Mouse (Mus musculus): ENCODE measurements around the gene Sco1. TPM values are rescaled to one million over a fixed set of nuclear protein-coding genes. Genes with fewer than 3 reads are reported as not detected.
A peak's percentile ranks its signal among the peaks of the same experiment; 100 is the strongest.

Sco1 gene
- polyA plus RNA-seq, 1 experiment from 2014 or later: 24.9 TPM

DNA sequence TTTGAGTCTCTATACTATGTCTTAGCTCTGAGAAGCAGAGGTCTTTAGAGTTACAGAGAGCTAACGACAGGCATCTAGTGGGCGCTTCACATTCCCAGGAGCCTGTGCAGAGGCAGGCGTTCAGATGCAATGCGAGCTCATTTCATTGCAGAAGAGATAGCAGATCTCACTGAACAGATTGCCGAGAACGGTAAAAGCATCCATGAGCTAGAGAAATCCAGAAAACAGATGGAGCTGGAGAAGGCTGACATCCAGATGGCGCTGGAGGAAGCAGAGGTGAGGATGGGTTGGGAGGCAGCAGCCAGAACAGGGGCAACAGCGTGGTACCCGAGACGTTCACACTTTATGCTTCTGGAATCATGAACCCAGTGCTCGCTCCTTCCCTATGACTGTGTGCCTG lies 46.0 kb downstream of the Sco1 start:
- peaks cover 26% of the 10 kb centered on the region for H3K27me3 ChIP-seq (ENCODE audit: control insufficient read depth, insufficient read depth, low read length)
- 73% methylated on average over 11 of the region's 11 CpGs for WGBS (ENCODE audit: insufficient replicate concordance)

DNA sequence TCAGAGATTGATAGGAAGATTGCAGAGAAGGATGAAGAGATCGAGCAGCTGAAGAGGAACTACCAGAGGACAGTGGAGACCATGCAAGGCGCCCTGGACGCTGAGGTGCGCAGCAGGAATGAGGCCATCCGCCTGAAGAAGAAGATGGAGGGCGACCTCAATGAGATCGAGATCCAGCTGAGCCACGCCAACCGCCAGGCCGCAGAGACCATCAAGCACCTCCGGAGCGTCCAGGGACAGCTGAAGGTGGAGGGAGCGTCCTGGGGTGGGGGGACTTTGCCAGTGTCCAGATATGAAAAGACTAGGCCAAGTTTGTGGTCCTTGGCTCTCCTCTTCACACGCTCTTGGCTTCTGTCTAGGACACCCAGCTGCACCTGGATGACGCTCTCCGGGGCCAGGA lies 46.8 kb downstream of the Sco1 start:
- no peak overlapping the region for H3K9ac ChIP-seq (ENCODE audit: low read depth, low read length)
- no peaks in the 10 kb centered on the region for H3K9me3 ChIP-seq (replicated peaks; ENCODE audit: control insufficient read depth, low read length)
- 86% methylated on average over 16 of the region's 16 CpGs for WGBS (ENCODE audit: insufficient replicate concordance)
- ATAC-seq (replicated peaks; ENCODE audit: insufficient number of reproducible peaks, low FRiP score, low TSS enrichment): no peak
- H3K27ac ChIP-seq (ENCODE audit: low read depth, low read length): no peak overlapping the region
- H3K36me3 ChIP-seq (ENCODE audit: control insufficient read depth, insufficient read depth, low read length): no peaks in the 10 kb centered on the region
- H3K27me3 ChIP-seq (ENCODE audit: control insufficient read depth, insufficient read depth, low read length): peaks cover 21% of the 10 kb centered on the region
- H3K4me1 ChIP-seq (ENCODE audit: control insufficient read depth, insufficient read depth, low read length): no peaks in the 10 kb centered on the region; the same call in 1 of the 2 replicates
- H3K4me2 ChIP-seq: no peak overlapping the region
- H3K4me3 ChIP-seq (ENCODE audit: low read depth, low read length): no peak overlapping the region

More for the DNA sequence above, 46.0 kb downstream of the Sco1 start:
- H3K9me3 ChIP-seq (replicated peaks; ENCODE audit: control insufficient read depth, low read length): no peaks in the 10 kb centered on the region
- no peaks in the 10 kb centered on the region for H3K4me1 ChIP-seq (ENCODE audit: control insufficient read depth, insufficient read depth, low read length)
- no peak overlapping the region for H3K9ac ChIP-seq (ENCODE audit: low read depth, low read length)
- no peak overlapping the region for H3K4me3 ChIP-seq (ENCODE audit: low read depth, low read length)
- H3K36me3 ChIP-seq (ENCODE audit: control insufficient read depth, insufficient read depth, low read length): no peaks in the 10 kb centered on the region
- no peak overlapping the region for H3K4me2 ChIP-seq
- no peak overlapping the region for H3K27ac ChIP-seq (ENCODE audit: low read depth, low read length)
- ATAC-seq (replicated peaks; ENCODE audit: insufficient number of reproducible peaks, low FRiP score, low TSS enrichment): no peak

DNA sequence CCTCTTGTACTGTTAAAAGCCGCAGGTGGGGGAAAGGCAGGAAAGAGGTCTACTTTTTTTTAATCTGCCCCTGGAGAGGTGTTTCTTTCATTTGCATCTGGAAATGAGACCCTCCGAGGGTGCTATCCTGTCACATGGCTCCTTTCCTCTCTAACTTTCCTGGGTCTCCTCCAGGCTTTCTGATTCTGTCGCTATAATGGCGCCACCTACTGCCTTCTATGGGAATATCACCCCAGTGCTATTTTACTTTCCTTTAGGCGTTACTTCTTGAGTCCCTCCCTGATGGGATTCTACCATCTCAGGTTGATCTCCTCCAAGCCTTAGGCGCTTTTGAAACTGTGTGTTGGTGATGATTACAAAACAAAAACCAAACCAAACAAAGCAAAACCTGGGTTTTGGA lies 47.7 kb downstream of the Sco1 start:
- WGBS (ENCODE audit: insufficient replicate concordance): 29% methylated on average over 6 of the region's 6 CpGs
- H3K36me3 ChIP-seq (ENCODE audit: control insufficient read depth, insufficient read depth, low read length): no peaks in the 10 kb centered on the region

DNA sequence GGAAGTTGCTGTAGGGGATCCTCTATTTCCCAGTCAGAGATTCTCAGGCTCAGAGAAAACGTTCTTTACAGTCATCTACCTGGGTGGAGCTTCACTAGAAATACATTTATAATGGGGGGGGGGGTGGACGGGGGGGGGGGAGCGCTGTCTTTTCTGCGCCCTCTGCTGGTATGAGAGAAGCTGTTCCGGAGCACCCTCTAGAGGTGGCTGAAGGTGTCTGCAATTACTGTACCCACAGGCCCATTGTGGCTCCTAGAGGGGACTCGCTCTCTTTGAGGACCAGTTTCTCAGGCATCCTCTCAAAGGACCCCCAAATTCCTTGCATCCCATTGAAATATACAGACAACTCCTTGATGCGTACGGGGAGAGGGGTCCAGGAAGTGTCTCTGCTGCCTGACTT lies 49.2 kb downstream of the Sco1 start:
- Histone ChIP-seq H3K4me2 (no peak overlapping the region), H3K9me3 (replicated peaks; ENCODE audit: control insufficient read depth, low read length) (no peaks in the 10 kb centered on the region), H3K4me3 (ENCODE audit: low read depth, low read length) (no peak overlapping the region), H3K36me3 (ENCODE audit: control insufficient read depth, insufficient read depth, low read length) (no peaks in the 10 kb centered on the region), H3K27ac (ENCODE audit: low read depth, low read length) (no peak overlapping the region), H3K9ac (ENCODE audit: low read depth, low read length) (no peak overlapping the region), H3K27me3 (ENCODE audit: control insufficient read depth, insufficient read depth, low read length) (peaks cover 11% of the 10 kb centered on the region), H3K4me1 (ENCODE audit: control insufficient read depth, insufficient read depth, low read length) (peaks cover 12% of the 10 kb centered on the region)
- ATAC-seq (replicated peaks; ENCODE audit: insufficient number of reproducible peaks, low FRiP score, low TSS enrichment): no peak
- 21% methylated on average over 7 of the region's 8 CpGs for WGBS (ENCODE audit: insufficient replicate concordance)

More for the DNA sequence above, 47.7 kb downstream of the Sco1 start:
- Histone ChIP-seq H3K9me3 (replicated peaks; ENCODE audit: control insufficient read depth, low read length) (no peaks in the 10 kb centered on the region), H3K4me1 (ENCODE audit: control insufficient read depth, insufficient read depth, low read length) (peaks cover 3% of the 10 kb centered on the region), H3K4me2 (no peak overlapping the region), H3K4me3 (ENCODE audit: low read depth, low read length) (no peak overlapping the region), H3K9ac (ENCODE audit: low read depth, low read length) (no peak overlapping the region), H3K27ac (ENCODE audit: low read depth, low read length) (no peak overlapping the region), H3K27me3 (ENCODE audit: control insufficient read depth, insufficient read depth, low read length) (peaks cover 19% of the 10 kb centered on the region)
- ATAC-seq (replicated peaks; ENCODE audit: insufficient number of reproducible peaks, low FRiP score, low TSS enrichment): no peak

DNA sequence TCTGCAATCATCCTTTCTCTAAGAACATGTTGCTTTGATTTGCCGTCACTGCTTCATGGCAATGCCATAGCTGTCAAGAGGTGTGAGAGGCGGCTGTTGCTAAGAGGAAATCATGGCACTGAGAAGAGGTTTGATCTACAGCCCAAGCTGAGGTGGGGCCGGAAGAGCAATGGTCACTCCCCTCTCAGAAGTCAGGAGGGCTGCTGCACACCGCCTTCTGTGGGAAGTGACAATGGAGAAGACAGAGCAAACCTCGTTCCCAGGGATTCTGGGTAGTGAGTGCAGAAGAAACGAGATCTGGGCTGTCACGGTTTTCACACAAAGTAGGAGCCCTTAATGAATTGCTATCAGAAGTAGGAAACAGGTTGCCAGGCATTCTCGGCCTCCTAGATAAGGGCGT lies 50.8 kb downstream of the Sco1 start:
- Histone ChIP-seq H3K9me3 (replicated peaks; ENCODE audit: control insufficient read depth, low read length) (no peaks in the 10 kb centered on the region), H3K9ac (ENCODE audit: low read depth, low read length) (no peak overlapping the region), H3K27me3 (ENCODE audit: control insufficient read depth, insufficient read depth, low read length) (peaks cover 11% of the 10 kb centered on the region), H3K4me2 (no peak overlapping the region), H3K4me1 (ENCODE audit: control insufficient read depth, insufficient read depth, low read length) (peaks cover 13% of the 10 kb centered on the region), H3K27ac (ENCODE audit: low read depth, low read length) (no peak overlapping the region), H3K4me3 (ENCODE audit: low read depth, low read length) (no peak overlapping the region), H3K36me3 (ENCODE audit: control insufficient read depth, insufficient read depth, low read length) (no peaks in the 10 kb centered on the region)
- no peak for ATAC-seq (replicated peaks; ENCODE audit: insufficient number of reproducible peaks, low FRiP score, low TSS enrichment)
- WGBS (ENCODE audit: insufficient replicate concordance): 70% methylated on average over 9 of the region's 9 CpGs

DNA sequence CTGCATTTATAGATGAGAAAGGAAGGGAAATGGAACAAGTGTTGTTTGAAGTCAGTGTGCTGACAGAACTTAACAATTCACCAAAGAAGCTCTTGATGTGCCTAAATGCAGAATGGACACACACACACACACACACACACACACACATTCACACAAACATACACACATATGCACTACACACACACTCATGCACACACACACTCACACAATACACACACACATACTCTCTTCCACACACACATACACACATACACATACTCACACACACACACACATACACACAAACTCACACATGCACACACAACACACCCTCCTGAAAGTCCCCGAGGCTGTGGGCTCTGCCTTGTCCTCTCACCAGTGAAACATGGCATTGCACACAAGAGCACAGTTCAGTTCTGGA lies 51.8 kb downstream of the Sco1 start:
- no peak overlapping the region for H3K4me3 ChIP-seq (ENCODE audit: low read depth, low read length)
- H3K27ac ChIP-seq (ENCODE audit: low read depth, low read length): peak overlapping the region; percentile 35; the same call in 1 of the 2 replicates
- peaks cover 13% of the 10 kb centered on the region for H3K4me1 ChIP-seq (ENCODE audit: control insufficient read depth, insufficient read depth, low read length)
- no peaks in the 10 kb centered on the region for H3K36me3 ChIP-seq (ENCODE audit: control insufficient read depth, insufficient read depth, low read length)
- H3K9me3 ChIP-seq (replicated peaks; ENCODE audit: control insufficient read depth, low read length): no peaks in the 10 kb centered on the region
- ATAC-seq (replicated peaks; ENCODE audit: insufficient number of reproducible peaks, low FRiP score, low TSS enrichment): no peak
- 71% methylated on average over 1 of the region's 1 CpGs for WGBS (ENCODE audit: insufficient replicate concordance)
- no peak overlapping the region for H3K4me2 ChIP-seq
- H3K9ac ChIP-seq (ENCODE audit: low read depth, low read length): peak overlapping the region; percentile 4; the same call in 1 of the 2 replicates
- peaks cover 5% of the 10 kb centered on the region for H3K27me3 ChIP-seq (ENCODE audit: control insufficient read depth, insufficient read depth, low read length)

DNA sequence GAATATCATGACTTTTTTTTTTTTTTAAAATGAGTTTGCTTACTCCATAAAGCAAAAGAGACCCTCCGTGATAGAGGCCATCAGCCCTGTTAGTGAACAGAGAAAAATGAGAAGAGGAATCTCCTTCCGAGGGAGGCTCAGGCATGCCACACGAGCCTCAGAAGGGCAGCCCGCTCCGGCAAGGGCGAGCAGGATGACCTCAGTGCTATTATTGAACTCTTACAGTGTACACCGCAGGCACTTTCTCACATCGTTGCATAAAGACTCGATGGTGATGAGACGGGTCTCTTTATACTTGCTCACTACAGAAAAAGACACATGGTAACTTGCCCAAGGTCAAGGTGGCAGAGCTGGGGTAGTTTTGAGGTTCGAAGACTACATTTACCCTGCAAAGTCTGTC lies 52.2 kb downstream of the Sco1 start:
- ATAC-seq (replicated peaks; ENCODE audit: insufficient number of reproducible peaks, low FRiP score, low TSS enrichment): no peak
- peak overlapping the region; percentile 42; the same call in 1 of the 2 replicates for H3K27ac ChIP-seq (ENCODE audit: low read depth, low read length)
- H3K4me1 ChIP-seq (ENCODE audit: control insufficient read depth, insufficient read depth, low read length): peaks cover 13% of the 10 kb centered on the region

DNA sequence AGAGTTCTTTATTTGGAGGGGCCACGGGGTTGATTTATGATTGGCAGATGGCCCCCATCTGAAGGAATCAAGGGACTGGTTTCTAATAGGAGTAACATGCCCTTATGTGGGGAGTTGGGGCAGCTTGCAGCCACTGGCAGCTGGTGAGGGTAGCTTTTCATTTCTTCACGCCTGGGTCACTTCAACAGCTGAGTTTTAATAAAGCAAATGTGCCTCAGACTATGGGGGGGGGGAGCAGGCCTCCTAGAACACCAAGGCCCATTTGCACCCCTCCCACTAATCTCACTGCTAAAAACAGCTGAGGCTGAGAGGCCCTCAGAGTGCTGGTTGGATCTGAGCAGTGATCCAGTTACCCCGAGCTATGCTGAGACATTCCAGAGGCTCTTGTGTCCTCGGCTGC lies 53.2 kb downstream of the Sco1 start:
- 43% methylated on average over 4 of the region's 4 CpGs for WGBS (ENCODE audit: insufficient replicate concordance)
- H3K27ac ChIP-seq (ENCODE audit: low read depth, low read length): peak overlapping the region; percentile 29; the same call in 1 of the 2 replicates

More for the DNA sequence above, 52.2 kb downstream of the Sco1 start:
- WGBS (ENCODE audit: insufficient replicate concordance): 39% methylated on average over 11 of the region's 11 CpGs
- Histone ChIP-seq H3K9ac (ENCODE audit: low read depth, low read length) (peak overlapping the region; percentile 4; the same call in 1 of the 2 replicates), H3K36me3 (ENCODE audit: control insufficient read depth, insufficient read depth, low read length) (no peaks in the 10 kb centered on the region), H3K4me3 (ENCODE audit: low read depth, low read length) (no peak overlapping the region), H3K27me3 (ENCODE audit: control insufficient read depth, insufficient read depth, low read length) (no peaks in the 10 kb centered on the region; the same call in 1 of the 2 replicates), H3K9me3 (replicated peaks; ENCODE audit: control insufficient read depth, low read length) (no peaks in the 10 kb centered on the region), H3K4me2 (no peak overlapping the region)

DNA sequence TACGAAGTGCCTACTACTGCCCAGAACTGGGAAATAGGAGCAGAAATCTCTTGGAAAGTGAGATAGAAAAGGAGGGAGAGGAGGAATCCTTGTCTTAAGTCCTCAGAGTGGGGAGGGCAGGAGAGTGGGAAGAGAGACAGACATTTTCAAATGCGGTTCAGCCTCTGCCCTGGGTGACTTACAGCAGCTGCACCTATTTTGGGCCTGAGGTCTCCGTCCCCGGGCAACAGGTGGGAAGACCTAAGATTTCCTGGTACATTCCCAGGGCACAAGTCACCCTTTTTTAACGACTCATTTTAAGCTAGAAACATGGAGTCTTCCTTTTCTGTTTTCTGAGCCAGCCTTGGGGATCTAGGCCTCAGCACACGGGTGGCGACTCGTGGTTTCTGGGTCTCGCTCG lies 54.5 kb downstream of the Sco1 start:
- H3K4me2 ChIP-seq: no peak overlapping the region
- H3K4me3 ChIP-seq (ENCODE audit: low read depth, low read length): no peak overlapping the region
- H3K27me3 ChIP-seq (ENCODE audit: control insufficient read depth, insufficient read depth, low read length): peaks cover 3% of the 10 kb centered on the region; the same call in 1 of the 2 replicates
- no peaks in the 10 kb centered on the region for H3K36me3 ChIP-seq (ENCODE audit: control insufficient read depth, insufficient read depth, low read length)
- H3K27ac ChIP-seq (ENCODE audit: low read depth, low read length): no peak overlapping the region
- H3K9me3 ChIP-seq (replicated peaks; ENCODE audit: control insufficient read depth, low read length): no peaks in the 10 kb centered on the region
- WGBS (ENCODE audit: insufficient replicate concordance): 81% methylated on average over 10 of the region's 10 CpGs
- peaks cover 13% of the 10 kb centered on the region for H3K4me1 ChIP-seq (ENCODE audit: control insufficient read depth, insufficient read depth, low read length)
- no peak for ATAC-seq (replicated peaks; ENCODE audit: insufficient number of reproducible peaks, low FRiP score, low TSS enrichment)
- no peak overlapping the region for H3K9ac ChIP-seq (ENCODE audit: low read depth, low read length)

More for the DNA sequence above, 53.2 kb downstream of the Sco1 start:
- H3K9ac ChIP-seq (ENCODE audit: low read depth, low read length): no peak overlapping the region
- H3K36me3 ChIP-seq (ENCODE audit: control insufficient read depth, insufficient read depth, low read length): no peaks in the 10 kb centered on the region
- H3K4me3 ChIP-seq (ENCODE audit: low read depth, low read length): no peak overlapping the region
- peaks cover 13% of the 10 kb centered on the region for H3K4me1 ChIP-seq (ENCODE audit: control insufficient read depth, insufficient read depth, low read length)
- H3K27me3 ChIP-seq (ENCODE audit: control insufficient read depth, insufficient read depth, low read length): 0 out of 2 replicates have a peak, but pooled peaks cover 3% of the 10 kb centered on the region
- no peak overlapping the region for H3K4me2 ChIP-seq
- no peaks in the 10 kb centered on the region for H3K9me3 ChIP-seq (replicated peaks; ENCODE audit: control insufficient read depth, low read length)
- ATAC-seq (replicated peaks; ENCODE audit: insufficient number of reproducible peaks, low FRiP score, low TSS enrichment): no peak

Measured in heart, embryonic 11.5 days (tissue).